Mouse (Mus musculus): ENCODE results near the gene Lsr. TPM values are rescaled to one million over a fixed set of nuclear protein-coding genes. Genes with fewer than 3 reads are reported as not detected.

Lsr gene
- polyA plus RNA-seq, 1 experiment from 2014 or later = 22.7 TPM

DNA sequence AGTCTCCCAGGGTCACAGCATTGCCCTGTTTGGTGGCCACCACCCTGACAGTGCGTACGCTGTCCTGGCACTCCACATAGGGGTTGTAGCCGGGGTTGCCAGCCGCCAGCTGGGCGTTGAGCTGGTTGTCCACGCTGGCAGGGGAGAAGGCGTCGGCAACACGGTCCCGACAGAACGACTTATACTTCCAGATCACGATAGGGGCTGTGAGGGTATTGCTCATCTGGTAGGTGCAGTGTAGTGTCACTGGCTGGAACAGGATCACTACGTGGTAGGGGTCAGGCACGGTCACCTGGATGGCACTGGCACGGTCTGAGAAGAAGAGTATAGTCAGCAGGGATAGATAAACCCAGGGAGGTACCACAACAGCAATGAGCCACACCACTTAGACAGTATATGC is 1.4 kb downstream of the Lsr start:
- Histone ChIP-seq H3K4me3 (ENCODE audit: low read depth, low read length) (peak overlapping the region; percentile 44), H3K27me3 (replicated peaks; ENCODE audit: control insufficient read depth, insufficient read depth, low read length) (peaks cover 30% of the 10 kb centered on the region), H3K4me2 (ENCODE audit: low read depth, low read length) (peak overlapping the region; percentile 56; the same call in 1 of the 2 replicates), H3K9me3 (ENCODE audit: control insufficient read depth, low read length) (no peaks in the 10 kb centered on the region), H3K27ac (replicated peaks; ENCODE audit: low read depth, low read length) (no peak overlapping the region), H3K36me3 (ENCODE audit: control insufficient read depth, insufficient read depth, low read length) (no peaks in the 10 kb centered on the region), H3K9ac (ENCODE audit: low read depth, low read length) (no peak overlapping the region), H3K4me1 (ENCODE audit: control insufficient read depth, insufficient read depth, low read length) (0 out of 2 replicates have a peak, but pooled peaks cover 7% of the 10 kb centered on the region)
- 88% methylated on average over 15 of the region's 15 CpGs for WGBS
- ATAC-seq (ENCODE audit: low read depth) (no peak), DNase-seq (ENCODE audit: low spot score) (no peak)

DNA sequence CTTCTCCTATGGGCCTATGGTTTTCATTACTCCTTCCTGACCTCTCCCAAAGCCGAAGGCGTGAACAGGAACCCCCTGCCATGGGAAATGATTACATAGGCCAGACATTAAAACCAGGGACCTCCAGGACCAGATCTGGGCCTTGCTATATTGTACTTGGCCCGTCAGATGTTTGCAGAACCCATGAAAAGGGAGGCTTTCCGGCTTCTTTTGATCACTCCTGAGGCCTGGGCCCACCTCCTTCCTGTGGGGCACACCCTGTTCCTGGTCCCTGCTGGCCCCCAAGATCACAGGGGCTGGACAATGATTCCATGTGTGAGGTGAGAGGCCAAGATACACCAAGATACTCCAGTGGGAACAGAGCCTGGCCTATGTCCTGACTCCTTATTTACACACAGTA is 4.1 kb downstream of the Lsr start:
- WGBS = 74% methylated on average over 4 of the region's 4 CpGs

DNA sequence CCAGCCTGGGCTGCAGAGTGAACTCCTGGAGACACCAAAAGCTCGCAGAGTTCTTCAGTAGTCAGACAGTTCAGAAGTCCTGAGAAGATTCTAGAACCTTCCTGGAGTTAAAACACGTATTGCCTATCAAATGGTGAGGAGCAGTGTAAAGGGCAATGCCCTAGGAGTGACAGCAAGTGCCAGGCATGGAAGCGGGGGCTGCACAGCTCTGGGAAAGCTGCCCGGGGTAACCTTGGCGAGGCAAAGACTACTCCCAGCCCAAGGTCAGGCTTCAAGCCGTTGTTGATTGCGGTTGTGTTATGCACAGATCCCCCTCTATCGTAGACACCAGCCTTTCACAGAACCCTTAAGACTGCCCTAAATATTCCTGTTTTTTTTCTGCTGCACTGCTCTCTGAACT is 4.7 kb downstream of the Lsr start:
- H3K27me3 ChIP-seq (replicated peaks; ENCODE audit: control insufficient read depth, insufficient read depth, low read length) = peaks cover 22% of the 10 kb centered on the region
- ATAC-seq (ENCODE audit: low read depth) (no peak), DNase-seq (ENCODE audit: low spot score) (no peak)
- H3K36me3 ChIP-seq (ENCODE audit: control insufficient read depth, insufficient read depth, low read length) = no peaks in the 10 kb centered on the region
- no peaks in the 10 kb centered on the region for H3K9me3 ChIP-seq (ENCODE audit: control insufficient read depth, low read length)
- no peak overlapping the region for H3K9ac ChIP-seq (ENCODE audit: low read depth, low read length)
- no peak overlapping the region for H3K4me2 ChIP-seq (ENCODE audit: low read depth, low read length)
- no peak overlapping the region for H3K4me3 ChIP-seq (ENCODE audit: low read depth, low read length)
- WGBS = 94% methylated on average over 8 of the region's 8 CpGs
- H3K4me1 ChIP-seq (ENCODE audit: control insufficient read depth, insufficient read depth, low read length) = 0 out of 2 replicates have a peak, but pooled peaks cover 5% of the 10 kb centered on the region
- H3K27ac ChIP-seq (replicated peaks; ENCODE audit: low read depth, low read length) = no peak overlapping the region

More for the DNA sequence above, 4.1 kb downstream of the Lsr start:
- no peaks in the 10 kb centered on the region for H3K36me3 ChIP-seq (ENCODE audit: control insufficient read depth, insufficient read depth, low read length)
- H3K27me3 ChIP-seq (replicated peaks; ENCODE audit: control insufficient read depth, insufficient read depth, low read length) = peaks cover 27% of the 10 kb centered on the region
- no peak overlapping the region for H3K4me2 ChIP-seq (ENCODE audit: low read depth, low read length)
- no peak for DNase-seq (ENCODE audit: low spot score)
- H3K4me1 ChIP-seq (ENCODE audit: control insufficient read depth, insufficient read depth, low read length) = 0 out of 2 replicates have a peak, but pooled peaks cover 7% of the 10 kb centered on the region
- H3K9ac ChIP-seq (ENCODE audit: low read depth, low read length) = no peak overlapping the region
- ATAC-seq (ENCODE audit: low read depth) = no peak
- no peak overlapping the region for H3K4me3 ChIP-seq (ENCODE audit: low read depth, low read length)
- H3K9me3 ChIP-seq (ENCODE audit: control insufficient read depth, low read length) = no peaks in the 10 kb centered on the region
- no peak overlapping the region for H3K27ac ChIP-seq (replicated peaks; ENCODE audit: low read depth, low read length)

DNA sequence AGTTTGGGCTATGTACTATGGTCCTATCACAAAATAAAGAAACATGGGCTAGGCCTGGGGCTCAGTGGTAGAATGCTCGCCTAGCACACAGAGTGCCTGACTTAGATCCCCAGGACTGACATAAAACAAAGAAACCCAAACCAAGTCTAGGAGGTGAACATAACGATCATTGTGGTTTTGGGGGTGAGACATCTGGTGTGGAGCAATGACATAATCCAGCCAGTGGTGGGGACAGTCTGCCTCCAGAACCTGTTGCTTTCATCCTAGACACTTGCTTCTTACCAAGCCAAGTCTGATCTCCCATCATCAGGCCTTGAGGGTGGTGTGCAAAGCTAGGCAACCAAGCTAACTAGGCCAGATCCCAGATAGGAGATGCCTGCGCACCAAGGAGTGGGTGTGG is 6.6 kb downstream of the Lsr start:
- H3K36me3 ChIP-seq (ENCODE audit: control insufficient read depth, insufficient read depth, low read length) = no peaks in the 10 kb centered on the region
- H3K27me3 ChIP-seq (replicated peaks; ENCODE audit: control insufficient read depth, insufficient read depth, low read length) = 0 out of 2 replicates have a peak, but pooled peaks cover 3% of the 10 kb centered on the region
- WGBS = 70% methylated on average over 3 of the region's 3 CpGs
- no peaks in the 10 kb centered on the region for H3K9me3 ChIP-seq (ENCODE audit: control insufficient read depth, low read length)
- H3K27ac ChIP-seq (replicated peaks; ENCODE audit: low read depth, low read length) = no peak overlapping the region
- H3K9ac ChIP-seq (ENCODE audit: low read depth, low read length) = no peak overlapping the region
- ATAC-seq (ENCODE audit: low read depth) (no peak), DNase-seq (ENCODE audit: low spot score) (no peak)
- no peak overlapping the region for H3K4me3 ChIP-seq (ENCODE audit: low read depth, low read length)
- no peaks in the 10 kb centered on the region for H3K4me1 ChIP-seq (ENCODE audit: control insufficient read depth, insufficient read depth, low read length)
- no peak overlapping the region for H3K4me2 ChIP-seq (ENCODE audit: low read depth, low read length)

DNA sequence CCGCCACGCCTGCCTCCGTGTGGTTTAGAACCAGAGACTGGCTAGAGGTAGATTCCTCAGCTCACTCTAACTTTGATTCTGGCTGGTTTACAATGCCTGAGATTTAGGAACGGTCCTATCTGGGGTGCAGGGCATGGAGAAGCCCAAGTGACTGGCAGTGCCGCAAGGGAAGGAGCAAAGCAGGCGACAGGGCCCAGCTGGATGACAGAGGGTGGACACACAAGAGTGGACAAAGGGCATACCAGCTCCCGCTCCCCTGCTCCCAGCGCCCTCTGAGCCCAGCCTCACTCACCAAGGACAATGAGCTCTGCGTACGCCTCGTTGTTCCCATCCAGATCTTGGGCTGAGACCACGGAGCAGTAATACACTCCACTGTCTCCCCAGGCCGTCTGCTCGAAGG is 7.6 kb downstream of the Lsr start:
- no peak overlapping the region for H3K4me3 ChIP-seq (ENCODE audit: low read depth, low read length)
- WGBS = 80% methylated on average over 14 of the region's 14 CpGs

DNA sequence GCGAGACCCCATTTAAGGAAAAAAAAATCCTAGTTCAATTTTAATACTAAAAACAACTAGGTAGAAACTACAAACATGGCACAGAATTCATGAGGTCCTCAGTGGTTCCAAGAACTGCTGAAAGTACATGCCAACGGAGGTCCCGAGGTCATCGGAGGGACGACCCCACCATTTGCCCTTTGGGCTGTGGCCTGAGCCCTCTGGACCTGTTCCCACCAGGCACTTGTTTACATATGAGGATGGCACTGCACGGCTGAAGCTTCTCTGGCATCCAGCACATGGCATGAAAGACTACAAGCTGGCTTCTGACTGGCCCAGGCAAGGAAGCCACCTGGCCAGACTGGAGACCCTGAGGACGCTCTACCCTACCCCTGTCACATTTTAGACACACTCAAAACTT is 8.9 kb downstream of the Lsr start:
- ATAC-seq (ENCODE audit: low read depth) (no peak), DNase-seq (ENCODE audit: low spot score) (no peak)
- H3K36me3 ChIP-seq (ENCODE audit: control insufficient read depth, insufficient read depth, low read length) = no peaks in the 10 kb centered on the region
- no peaks in the 10 kb centered on the region for H3K27me3 ChIP-seq (replicated peaks; ENCODE audit: control insufficient read depth, insufficient read depth, low read length)
- no peak overlapping the region for H3K4me2 ChIP-seq (ENCODE audit: low read depth, low read length)
- H3K27ac ChIP-seq (replicated peaks; ENCODE audit: low read depth, low read length) = no peak overlapping the region
- no peak overlapping the region for H3K4me3 ChIP-seq (ENCODE audit: low read depth, low read length)
- H3K4me1 ChIP-seq (ENCODE audit: control insufficient read depth, insufficient read depth, low read length) = no peaks in the 10 kb centered on the region
- H3K9ac ChIP-seq (ENCODE audit: low read depth, low read length) = no peak overlapping the region
- H3K9me3 ChIP-seq (ENCODE audit: control insufficient read depth, low read length) = no peaks in the 10 kb centered on the region
- 84% methylated on average over 7 of the region's 7 CpGs for WGBS

More for the DNA sequence above, 7.6 kb downstream of the Lsr start:
- Histone ChIP-seq H3K4me2 (ENCODE audit: low read depth, low read length) (no peak overlapping the region), H3K36me3 (ENCODE audit: control insufficient read depth, insufficient read depth, low read length) (no peaks in the 10 kb centered on the region), H3K9ac (ENCODE audit: low read depth, low read length) (no peak overlapping the region), H3K9me3 (ENCODE audit: control insufficient read depth, low read length) (no peaks in the 10 kb centered on the region), H3K27ac (replicated peaks; ENCODE audit: low read depth, low read length) (no peak overlapping the region), H3K27me3 (replicated peaks; ENCODE audit: control insufficient read depth, insufficient read depth, low read length) (no peaks in the 10 kb centered on the region), H3K4me1 (ENCODE audit: control insufficient read depth, insufficient read depth, low read length) (no peaks in the 10 kb centered on the region)
- DNase-seq (ENCODE audit: low spot score) = no peak
- ATAC-seq (ENCODE audit: low read depth) = no peak

DNA sequence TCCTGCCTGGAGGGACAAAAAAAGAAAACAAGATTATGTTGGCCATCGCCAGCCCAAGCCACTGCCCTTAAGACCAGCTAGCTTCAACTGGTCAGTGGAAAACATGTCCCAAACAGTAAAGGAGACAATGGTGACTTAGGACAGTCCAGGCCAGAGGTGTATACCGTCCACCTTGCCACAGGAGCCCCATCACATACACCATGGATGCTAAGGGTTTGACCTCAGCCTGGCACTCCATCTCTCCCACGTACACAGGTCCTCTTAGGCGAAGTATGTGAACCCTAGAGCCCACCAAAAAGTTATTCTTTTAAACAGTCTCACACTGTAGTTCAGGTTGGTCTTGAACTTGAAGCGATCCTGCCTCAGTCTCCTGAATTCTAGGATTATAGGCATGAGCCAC is 10.4 kb downstream of the Lsr start:
- ATAC-seq (ENCODE audit: low read depth) (no peak), DNase-seq (ENCODE audit: low spot score) (no peak)
- Histone ChIP-seq H3K9ac (ENCODE audit: low read depth, low read length) (no peak overlapping the region), H3K4me1 (ENCODE audit: control insufficient read depth, insufficient read depth, low read length) (peaks cover 8% of the 10 kb centered on the region), H3K36me3 (ENCODE audit: control insufficient read depth, insufficient read depth, low read length) (peaks cover 15% of the 10 kb centered on the region), H3K9me3 (ENCODE audit: control insufficient read depth, low read length) (no peaks in the 10 kb centered on the region), H3K4me2 (ENCODE audit: low read depth, low read length) (no peak overlapping the region), H3K27me3 (replicated peaks; ENCODE audit: control insufficient read depth, insufficient read depth, low read length) (no peaks in the 10 kb centered on the region), H3K27ac (replicated peaks; ENCODE audit: low read depth, low read length) (no peak overlapping the region), H3K4me3 (ENCODE audit: low read depth, low read length) (no peak overlapping the region)
- WGBS = 90% methylated on average over 5 of the region's 5 CpGs

DNA sequence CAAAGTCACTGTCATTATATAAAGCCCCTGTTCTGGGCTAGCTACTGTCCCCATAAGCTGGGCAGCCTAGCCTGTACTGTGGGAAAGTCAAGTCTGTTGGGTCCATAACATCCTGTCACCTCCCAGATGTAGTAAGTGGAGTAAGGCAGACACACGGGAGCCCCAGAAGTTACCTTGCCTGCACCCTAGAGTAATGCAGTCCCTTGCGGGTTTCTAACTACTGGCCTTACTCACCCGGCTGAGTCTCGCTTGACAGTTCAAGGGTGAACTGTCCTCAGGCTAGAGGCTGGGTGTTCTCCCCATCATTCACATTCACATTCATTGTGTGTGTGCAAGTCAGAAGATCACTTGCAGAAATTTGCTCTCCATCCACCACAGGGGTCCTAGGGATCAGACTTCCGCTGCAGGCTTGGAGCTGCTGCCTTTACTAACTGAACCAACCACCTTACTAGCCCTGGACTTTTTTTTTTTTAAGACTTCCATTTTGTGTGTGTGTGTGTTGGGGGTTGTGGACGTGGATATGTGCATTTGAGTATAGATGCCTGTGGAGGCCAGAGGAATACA is 13.4 kb downstream of the Lsr start:
- H3K4me1 ChIP-seq (ENCODE audit: control insufficient read depth, insufficient read depth, low read length) = peaks cover 12% of the 10 kb centered on the region
- H3K27ac ChIP-seq (replicated peaks; ENCODE audit: low read depth, low read length) = no peak overlapping the region
- H3K36me3 ChIP-seq (ENCODE audit: control insufficient read depth, insufficient read depth, low read length) = peaks cover 20% of the 10 kb centered on the region
- DNase-seq (ENCODE audit: low spot score) = no peak
- H3K9ac ChIP-seq (ENCODE audit: low read depth, low read length) = no peak overlapping the region
- H3K27me3 ChIP-seq (replicated peaks; ENCODE audit: control insufficient read depth, insufficient read depth, low read length) = no peaks in the 10 kb centered on the region
- H3K4me2 ChIP-seq (ENCODE audit: low read depth, low read length) = no peak overlapping the region
- no peak overlapping the region for H3K4me3 ChIP-seq (ENCODE audit: low read depth, low read length)
- 82% methylated on average over 6 of the region's 6 CpGs for WGBS
- no peaks in the 10 kb centered on the region for H3K9me3 ChIP-seq (ENCODE audit: control insufficient read depth, low read length)
- ATAC-seq (ENCODE audit: low read depth) = no peak

DNA sequence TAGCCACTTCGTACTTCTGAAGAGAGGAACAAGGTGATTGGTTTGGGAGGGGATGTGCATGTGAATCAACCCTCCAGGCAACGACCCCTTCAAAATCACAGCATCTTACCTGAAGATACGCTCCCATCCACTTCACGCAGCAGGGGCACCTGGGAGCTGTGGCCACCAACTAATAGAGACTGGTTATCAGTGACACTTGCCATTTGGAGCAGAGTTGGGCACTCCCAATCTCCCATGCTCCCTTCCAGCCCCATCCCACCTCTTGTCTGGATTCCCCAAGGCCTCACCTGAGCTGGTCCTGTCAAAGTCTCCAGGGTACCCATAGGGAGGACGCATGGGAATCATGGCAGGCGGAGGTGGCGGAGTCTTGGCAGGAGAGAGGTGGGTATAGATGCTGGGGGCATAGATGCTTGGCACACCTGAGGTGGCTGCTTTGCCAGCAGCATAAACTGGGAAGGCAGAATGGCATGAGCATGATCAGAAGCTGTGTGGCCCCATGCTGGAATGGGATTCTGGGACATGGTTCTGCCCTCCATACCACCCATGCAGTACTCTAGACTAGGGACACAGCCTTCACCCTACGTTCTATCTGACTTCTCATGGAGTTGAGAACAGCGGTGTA is 14.3 kb downstream of the Lsr start:
- Histone ChIP-seq H3K27me3 (replicated peaks; ENCODE audit: control insufficient read depth, insufficient read depth, low read length) (no peaks in the 10 kb centered on the region), H3K9ac (ENCODE audit: low read depth, low read length) (no peak overlapping the region), H3K27ac (replicated peaks; ENCODE audit: low read depth, low read length) (no peak overlapping the region), H3K9me3 (ENCODE audit: control insufficient read depth, low read length) (no peaks in the 10 kb centered on the region), H3K4me1 (ENCODE audit: control insufficient read depth, insufficient read depth, low read length) (peaks cover 12% of the 10 kb centered on the region), H3K36me3 (ENCODE audit: control insufficient read depth, insufficient read depth, low read length) (peaks cover 29% of the 10 kb centered on the region), H3K4me2 (ENCODE audit: low read depth, low read length) (no peak overlapping the region), H3K4me3 (ENCODE audit: low read depth, low read length) (0 out of 2 replicates have a peak overlapping the region, but pooled peaks have one; percentile 96)
- WGBS = 93% methylated on average over 9 of the region's 9 CpGs
- DNase-seq (ENCODE audit: low spot score) (no peak), ATAC-seq (ENCODE audit: low read depth) (no peak)

Data from embryonic facial prominence, embryonic 14.5 days (tissue).